Mouse (Mus musculus) ES-E14 (cell line): ENCODE measurements around the gene Mef2c. TPM values are rescaled to one million over a fixed set of nuclear protein-coding genes. Genes with fewer than 3 reads are reported as not detected.

Experiments used
- DNase-seq: peaks from one replicate; pipeline ENCODE4 v3.0.0-alpha.2; 2013; ENCODE audit warnings: low read depth, low spot score
- H3K27ac ChIP-seq: 2 replicates; pipeline ENCODE4 v1.5.1; 2012; ENCODE audit warnings: low read depth, mild to moderate bottlenecking, low read length, moderate library complexity, mixed read lengths; ENCODE audit not compliant: poor library complexity, insufficient read depth, severe bottlenecking
- H3K36me3 ChIP-seq: 2 replicates; pipeline ENCODE4 v1.6.1; 2012; ENCODE audit warnings: mild to moderate bottlenecking, low read length, moderate library complexity, mixed read lengths; ENCODE audit not compliant: control insufficient read depth, poor library complexity, insufficient read depth, severe bottlenecking
- H3K4me1 ChIP-seq, 2 experiments: fragments of 150-350 bp in 1 of 2; sonication (generic) in 1 of 2; 2 replicates each; pipeline ENCODE4 v1.6.1; 2012; ENCODE audit warnings: low read length in 2 of 2, mild to moderate bottlenecking in 1 of 2, mixed read lengths in 1 of 2; ENCODE audit not compliant: control insufficient read depth in 2 of 2, insufficient read depth in 2 of 2, poor library complexity in 1 of 2
- H3K4me3 ChIP-seq, 2 experiments: fragments of 150-350 bp in 1 of 2; sonication (generic) in 1 of 2; 2 replicates each; pipeline ENCODE4 v1.5.1; 2012; ENCODE audit warnings: low read length in 2 of 2, low read depth in 1 of 2, mild to moderate bottlenecking in 1 of 2, mixed read lengths in 1 of 2; ENCODE audit not compliant: insufficient read depth in 1 of 2, poor library complexity in 1 of 2, severe bottlenecking in 1 of 2
- H3K9ac ChIP-seq: 2 replicates; pipeline ENCODE4 v1.6.1; 2012; ENCODE audit warnings: low read depth, mild to moderate bottlenecking, low read length, mixed read lengths; ENCODE audit not compliant: poor library complexity, insufficient read depth, severe bottlenecking
- H3K9me3 ChIP-seq: fragments of 150-350 bp; sonication (generic); 2 replicates; pipeline ENCODE4 v1.6.1; 2012; ENCODE audit warnings: low read depth, mild to moderate bottlenecking, low read length; ENCODE audit not compliant: control insufficient read depth, insufficient read depth
- CHD2 ChIP-seq: IDR thresholded peaks from 2 replicates; pipeline ENCODE4 v1.6.1; 2014; ENCODE audit warnings: mild to moderate bottlenecking, low read depth, low read length, inconsistent platforms
- HCFC1 ChIP-seq: IDR thresholded peaks from 2 replicates; pipeline ENCODE4 v1.6.1; 2012; ENCODE audit warnings: low read length, inconsistent platforms, borderline replicate concordance; ENCODE audit not compliant: insufficient read depth
- MAFK ChIP-seq: IDR thresholded peaks from 2 replicates; pipeline ENCODE4 v1.6.1; 2014; ENCODE audit warnings: mild to moderate bottlenecking, low read depth, low read length, inconsistent platforms; ENCODE audit not compliant: insufficient read depth
- ZC3H11A ChIP-seq: IDR thresholded peaks from 2 replicates; pipeline ENCODE4 v1.6.1; 2012; ENCODE audit warnings: low read depth, mild to moderate bottlenecking, inconsistent platforms, low read length, borderline replicate concordance
- ZNF384 ChIP-seq: IDR thresholded peaks from 2 replicates; pipeline ENCODE4 v1.6.1; 2012; ENCODE audit warnings: low read depth, low read length, inconsistent platforms
- in situ Hi-C, 2 experiments: fragments of 600-800 bp; cut with MboI; formaldehyde crosslinking; loops; one replicate each; pipeline ENCODE4 v1.15.1; 2025; ENCODE audit warnings: low sequenced_read_pairs in 2 of 2, inconsistent platforms in 1 of 2; ENCODE audit not compliant: unreplicated experiment in 2 of 2
- total RNA-seq: library from RNA; depleted of rRNA; stranded (reverse); fragments of 300-350 nt; gene quantifications from 2 replicates; pipeline ENCODE4 v1.2.3, GENCODE M21; 2012

Gene Mef2c
- total RNA-seq, 1 experiment: 0.76 TPM

DNA sequence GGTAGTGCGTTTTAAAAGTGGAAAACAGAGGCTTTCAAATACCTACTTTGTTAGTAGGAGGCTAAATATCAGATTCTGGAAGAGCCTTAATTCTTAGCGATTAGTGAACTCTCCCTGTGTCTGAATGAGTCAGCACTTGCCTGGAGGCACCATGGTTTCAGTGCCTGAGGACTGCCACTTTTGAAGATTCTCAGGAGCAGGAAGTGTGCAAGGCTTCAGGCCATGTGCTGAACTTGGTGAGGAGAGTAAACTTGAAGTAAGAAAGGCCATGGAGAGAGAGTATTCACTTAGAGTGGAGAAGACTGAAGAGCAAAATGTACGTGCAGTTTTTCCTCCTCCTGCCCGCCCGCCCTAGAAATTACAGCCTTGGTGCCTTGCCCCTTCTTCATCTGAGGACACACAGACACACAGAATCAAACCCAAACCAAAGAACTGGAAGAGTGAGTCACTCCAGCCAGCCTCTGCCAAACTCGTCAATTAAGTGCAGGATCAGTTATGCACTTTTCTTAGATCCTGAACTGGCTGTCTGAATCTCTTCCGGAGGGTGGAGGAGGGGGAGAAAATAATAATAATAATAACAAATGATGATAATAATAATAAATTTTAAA is 148.2 kb downstream of the Mef2c start:
- TF ChIP-seq HCFC1: no peak
- Histone ChIP-seq H3K9me3 (no peaks in the 10 kb centered on the region), H3K4me3 (no peak overlapping the region), H3K36me3 (no peaks in the 10 kb centered on the region), H3K9ac (no peak overlapping the region), H3K27ac (no peak overlapping the region), H3K4me1 (no peaks in the 10 kb centered on the region)
- DNase-seq: no peak
- in situ Hi-C loops: loop anchor here in 1 of 2 experiments (25.0 kb wide), 1 partner anchor 1110 kb away; no protein-coding TSS in a partner anchor

DNA sequence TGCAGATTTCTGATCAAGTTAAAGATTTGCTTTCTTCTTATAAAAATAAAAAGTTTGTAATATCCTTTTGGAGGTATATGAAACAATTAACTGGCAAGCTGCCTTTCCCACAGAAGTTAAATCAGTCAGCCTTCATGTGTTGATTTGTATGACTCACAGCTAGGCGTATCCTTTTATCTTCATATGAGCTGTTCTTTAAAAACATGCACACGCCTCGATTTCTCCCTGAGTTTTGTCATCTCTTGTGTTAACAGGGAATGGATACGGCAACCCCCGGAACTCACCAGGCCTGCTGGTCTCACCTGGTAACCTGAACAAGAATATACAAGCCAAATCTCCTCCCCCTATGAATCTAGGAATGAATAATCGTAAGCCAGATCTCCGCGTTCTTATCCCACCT is 148.7 kb downstream of the Mef2c start:
- no peaks in the 10 kb centered on the region for H3K9me3 ChIP-seq
- in situ Hi-C loops: loop anchor here in 1 of 2 experiments (25.0 kb wide), 1 partner anchor 1110 kb away; no protein-coding TSS in a partner anchor

DNA sequence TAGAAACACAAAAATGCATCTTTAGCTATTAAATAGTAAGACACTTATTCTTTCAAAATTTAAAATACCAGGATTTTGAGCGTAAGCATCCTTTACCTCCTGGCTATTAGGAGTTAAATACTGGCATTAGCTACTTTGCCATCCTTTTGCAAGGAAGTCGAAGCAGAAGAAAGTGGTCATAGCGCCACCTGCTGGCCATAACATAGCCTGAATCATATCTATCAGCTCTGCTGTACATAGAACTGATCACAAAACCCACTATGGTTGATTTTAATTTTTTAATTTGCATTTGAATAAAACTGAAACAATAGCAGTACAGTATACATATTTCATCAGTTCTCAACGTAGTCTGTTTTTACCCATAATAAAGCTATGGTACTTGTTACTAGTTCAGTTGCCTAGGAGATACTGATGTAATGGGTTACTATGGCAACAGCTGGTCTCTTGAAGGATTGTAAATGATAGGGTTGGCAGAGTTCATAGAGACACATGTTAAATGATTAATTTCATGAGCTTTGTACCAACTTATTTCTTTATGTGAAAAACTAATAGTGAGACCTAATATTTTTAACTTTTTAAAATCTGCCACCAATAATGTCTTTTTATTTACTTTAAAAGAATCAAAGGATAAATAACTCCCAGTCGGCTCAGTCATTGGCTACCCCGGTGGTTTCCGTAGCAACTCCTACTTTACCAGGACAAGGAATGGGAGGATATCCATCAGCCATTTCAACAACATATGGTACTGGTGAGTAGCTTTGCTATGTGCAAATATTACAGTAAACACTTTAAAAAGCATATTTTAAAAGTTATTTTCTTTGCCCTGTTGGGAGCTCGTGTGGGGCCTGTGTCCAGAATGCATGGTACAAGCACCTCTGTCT is 151.3 kb downstream of the Mef2c start:
- TF ChIP-seq ZC3H11A (peak; percentile 71; the same call in 1 of the 2 replicates), ZNF384 (no peak)
- Histone ChIP-seq H3K4me1 (no peaks in the 10 kb centered on the region), H3K4me3 (no peak overlapping the region), H3K9ac (no peak overlapping the region), H3K27ac (no peak overlapping the region), H3K36me3 (no peaks in the 10 kb centered on the region), H3K9me3 (no peaks in the 10 kb centered on the region)
- in situ Hi-C loops: loop anchor here in 1 of 2 experiments (25.0 kb wide), 1 partner anchor 1107 kb away; no protein-coding TSS in a partner anchor
- peak; percentile 67 for DNase-seq

More for the DNA sequence above, 148.7 kb downstream of the Mef2c start:
- no peak overlapping the region for H3K4me3 ChIP-seq
- no peak for TF ChIP-seq ZNF384
- no peak for TF ChIP-seq HCFC1
- no peak for TF ChIP-seq ZC3H11A
- no peak for TF ChIP-seq CHD2
- no peak for TF ChIP-seq MAFK
- no peaks in the 10 kb centered on the region for H3K36me3 ChIP-seq
- no peak overlapping the region for H3K9ac ChIP-seq
- H3K4me1 ChIP-seq: no peaks in the 10 kb centered on the region
- DNase-seq: no peak
- H3K27ac ChIP-seq: no peak overlapping the region

DNA sequence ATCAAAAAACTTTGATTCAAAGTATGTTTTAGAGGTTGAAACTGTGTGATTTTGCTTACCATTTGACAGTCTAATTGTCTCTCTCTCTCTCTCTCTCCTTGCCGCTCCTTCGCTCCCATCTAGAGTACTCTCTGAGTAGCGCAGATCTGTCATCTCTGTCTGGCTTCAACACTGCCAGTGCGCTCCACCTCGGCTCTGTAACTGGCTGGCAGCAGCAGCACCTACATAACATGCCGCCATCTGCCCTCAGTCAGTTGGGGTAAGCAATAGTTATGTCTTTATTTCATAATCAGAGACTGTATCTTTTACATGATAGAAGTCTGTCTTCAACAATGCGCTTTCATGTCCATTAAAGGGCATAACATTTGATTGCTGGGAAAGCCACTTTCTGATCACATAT is 152.3 kb downstream of the Mef2c start:
- in situ Hi-C loops: loop anchor here in 1 of 2 experiments (25.0 kb wide), 1 partner anchor 1106 kb away; no protein-coding TSS in a partner anchor
- DNase-seq: no peak
- Histone ChIP-seq H3K36me3 (no peaks in the 10 kb centered on the region), H3K9me3 (no peaks in the 10 kb centered on the region), H3K9ac (no peak overlapping the region), H3K4me1 (no peaks in the 10 kb centered on the region), H3K4me3 (no peak overlapping the region), H3K27ac (no peak overlapping the region)
- TF ChIP-seq ZC3H11A: no peak
- TF ChIP-seq MAFK: no peak
- TF ChIP-seq ZNF384: no peak
- no peak for TF ChIP-seq CHD2
- TF ChIP-seq HCFC1: no peak
